Mouse (Mus musculus): ENCODE measurements around the gene Cox6a1. TPM values are rescaled to one million over a fixed set of nuclear protein-coding genes. Genes with fewer than 3 reads are reported as not detected.
"Not testable (repeated sequence)": the region's sequence is repeated elsewhere in the genome, so short reads cannot be mapped to it uniquely, and the experiment has no call there.

Cox6a1 gene
- polyA plus RNA-seq, 1 experiment from 2014 or later = 787 TPM

- H3K27ac ChIP-seq = no peak overlapping the region
- no peaks in the 10 kb centered on the region for H3K36me3 ChIP-seq (replicated peaks)
- no peaks in the 10 kb centered on the region for H3K9me3 ChIP-seq
- WGBS = 40% methylated on average over 5 of the region's 5 CpGs
- H3K4me1 ChIP-seq = peaks cover 35% of the 10 kb centered on the region
- H3K4me3 ChIP-seq = no peak overlapping the region
- no peak for DNase-seq (ENCODE audit: extremely low spot score, low spot score)
- peaks cover 15% of the 10 kb centered on the region for H3K27me3 ChIP-seq (ENCODE audit: poor library complexity, severe bottlenecking)
Observed at GRCm38 (mm10) chr5:115313668-115313943, 35.2 kb downstream of the Cox6a1 start.

- 0 out of 2 replicates have a peak overlapping the region, but pooled peaks have one; percentile 16 for H3K27ac ChIP-seq
- no peak overlapping the region for H3K4me3 ChIP-seq
- 79% methylated on average over 10 of the region's 10 CpGs for WGBS
- no peak for DNase-seq (ENCODE audit: extremely low spot score, low spot score)
- H3K4me1 ChIP-seq = peaks cover 30% of the 10 kb centered on the region
- H3K27me3 ChIP-seq (ENCODE audit: poor library complexity, severe bottlenecking) = peaks cover 9% of the 10 kb centered on the region; the same call in 1 of the 2 replicates
- H3K9me3 ChIP-seq = no peaks in the 10 kb centered on the region
- H3K36me3 ChIP-seq (replicated peaks) = no peaks in the 10 kb centered on the region
Observed at GRCm38 (mm10) chr5:115312816-115313667, 35.7 kb downstream of the Cox6a1 start.

GRCm38 (mm10) chr5:115312354-115312753 lies 36.4 kb downstream of the Cox6a1 start:
- H3K9me3 ChIP-seq = no peaks in the 10 kb centered on the region
- 86% methylated on average over 4 of the region's 4 CpGs for WGBS
- DNase-seq (ENCODE audit: extremely low spot score, low spot score) = no peak
- no peak overlapping the region for H3K4me3 ChIP-seq
- H3K4me1 ChIP-seq = peaks cover 23% of the 10 kb centered on the region
- H3K27me3 ChIP-seq (ENCODE audit: poor library complexity, severe bottlenecking) = peaks cover 6% of the 10 kb centered on the region; the same call in 1 of the 2 replicates
- H3K27ac ChIP-seq = 0 out of 2 replicates have a peak overlapping the region, but pooled peaks have one; percentile 16
- H3K36me3 ChIP-seq (replicated peaks) = no peaks in the 10 kb centered on the region

GRCm38 (mm10) chr5:115302190-115302589 lies 46.6 kb downstream of the Cox6a1 start:
- H3K27ac ChIP-seq; H3K9me3 ChIP-seq; DNase-seq (ENCODE audit: extremely low spot score, low spot score): not testable (repeated sequence)
- H3K4me3 ChIP-seq = peak overlapping the region; percentile 91; the same call in 1 of the 2 replicates
- WGBS = 80% methylated on average over 7 of the region's 7 CpGs
- H3K36me3 ChIP-seq (replicated peaks) = peaks cover 25% of the 10 kb centered on the region
- H3K4me1 ChIP-seq = peaks cover 37% of the 10 kb centered on the region
- peaks cover 13% of the 10 kb centered on the region for H3K27me3 ChIP-seq (ENCODE audit: poor library complexity, severe bottlenecking)

GRCm38 (mm10) chr5:115301615-115302014 lies 47.2 kb downstream of the Cox6a1 start:
- peaks cover 13% of the 10 kb centered on the region for H3K27me3 ChIP-seq (ENCODE audit: poor library complexity, severe bottlenecking)
- DNase-seq (ENCODE audit: extremely low spot score, low spot score) = no peak
- peak overlapping the region; percentile 94 for H3K27ac ChIP-seq
- 32% methylated on average over 13 of the region's 13 CpGs for WGBS
- peaks cover 37% of the 10 kb centered on the region for H3K4me1 ChIP-seq
- H3K36me3 ChIP-seq (replicated peaks) = peaks cover 30% of the 10 kb centered on the region
- H3K9me3 ChIP-seq = no peaks in the 10 kb centered on the region
- peak overlapping the region; percentile 91 for H3K4me3 ChIP-seq

- Histone ChIP-seq H3K36me3 (replicated peaks) (peaks cover 37% of the 10 kb centered on the region), H3K27me3 (ENCODE audit: poor library complexity, severe bottlenecking) (peaks cover 13% of the 10 kb centered on the region), H3K9me3 (no peaks in the 10 kb centered on the region), H3K4me3 (peak within 1 kb of the TSS; percentile 91), H3K4me1 (peaks cover 37% of the 10 kb centered on the region), H3K27ac (peak within 1 kb of the TSS; percentile 94)
- peak; percentile 99 for DNase-seq (ENCODE audit: extremely low spot score, low spot score)
- 1% methylated on average over 65 of the region's 66 CpGs for WGBS
Observed at GRCm38 (mm10) chr5:115300792-115301614, 47.8 kb downstream of the Cox6a1 start, which contains the start of gene Dynll1. Dynll1 (minus strand) TSS chr5:115300999.

GRCm38 (mm10) chr5:115300035-115300744 lies 48.6 kb downstream of the Cox6a1 start:
- peak overlapping the region; percentile 94 for H3K27ac ChIP-seq
- H3K4me1 ChIP-seq = peaks cover 37% of the 10 kb centered on the region
- DNase-seq (ENCODE audit: extremely low spot score, low spot score) = peak; percentile 64
- H3K27me3 ChIP-seq (ENCODE audit: poor library complexity, severe bottlenecking) = peaks cover 13% of the 10 kb centered on the region
- peak overlapping the region; percentile 91 for H3K4me3 ChIP-seq
- WGBS = 2% methylated on average over 46 of the region's 46 CpGs
- peaks cover 45% of the 10 kb centered on the region for H3K36me3 ChIP-seq (replicated peaks)
- no peaks in the 10 kb centered on the region for H3K9me3 ChIP-seq

GRCm38 (mm10) chr5:115296347-115296746 lies 52.4 kb downstream of the Cox6a1 start:
- H3K36me3 ChIP-seq (replicated peaks) = peaks cover 83% of the 10 kb centered on the region
- DNase-seq (ENCODE audit: extremely low spot score, low spot score) = no peak
- H3K4me1 ChIP-seq = peaks cover 23% of the 10 kb centered on the region
- no peak overlapping the region for H3K4me3 ChIP-seq
- no peaks in the 10 kb centered on the region for H3K9me3 ChIP-seq
- WGBS = 88% methylated on average over 10 of the region's 10 CpGs
- no peaks in the 10 kb centered on the region for H3K27me3 ChIP-seq (ENCODE audit: poor library complexity, severe bottlenecking)
- H3K27ac ChIP-seq = no peak overlapping the region

Other genes starting within 250 kb of the Cox6a1 start
- 59.9 and 66.9 TPM in 2 replicates for gene Acads, start 229.6 kb downstream of the Cox6a1 start, polyA plus RNA-seq (2016; fragmentation: Nextera tagmentation; extraction: Ambion mirVana)
- 75.4 and 77.6 TPM in 2 replicates for gene Unc119b, start 214.0 kb downstream of the Cox6a1 start, polyA plus RNA-seq (2016; fragmentation: Nextera tagmentation; extraction: Ambion mirVana)
- 64.2 and 67.3 TPM in 2 replicates for gene Mlec, start 190.8 kb downstream of the Cox6a1 start, polyA plus RNA-seq (2016; fragmentation: Nextera tagmentation; extraction: Ambion mirVana)
- gene Cabp1, start 154.6 kb downstream of the Cox6a1 start, polyA plus RNA-seq (2016; fragmentation: Nextera tagmentation; extraction: Ambion mirVana) = 0.31 and 0.43 TPM in 2 replicates
- 116 and 119 TPM in 2 replicates for gene Pop5, start 113.1 kb downstream of the Cox6a1 start, polyA plus RNA-seq (2016; fragmentation: Nextera tagmentation; extraction: Ambion mirVana)
- 119 and 132 TPM in 2 replicates for gene Rnf10, start 76.1 kb downstream of the Cox6a1 start, polyA plus RNA-seq (2016; fragmentation: Nextera tagmentation; extraction: Ambion mirVana)
- gene Coq5, start 69.3 kb downstream of the Cox6a1 start, polyA plus RNA-seq (2016; fragmentation: Nextera tagmentation; extraction: Ambion mirVana) = 58.7 and 58.8 TPM in 2 replicates
- 1,650 and 1,695 TPM in 2 replicates for gene Dynll1, start 48.0 kb downstream of the Cox6a1 start, polyA plus RNA-seq (2016; fragmentation: Nextera tagmentation; extraction: Ambion mirVana)
- gene Srsf9, start 21.8 kb downstream of the Cox6a1 start, polyA plus RNA-seq (2016; fragmentation: Nextera tagmentation; extraction: Ambion mirVana) = 399 and 417 TPM in 2 replicates
- 37.6 and 40.2 TPM in 2 replicates for gene Gatc, start 7.8 kb downstream of the Cox6a1 start, polyA plus RNA-seq (2016; fragmentation: Nextera tagmentation; extraction: Ambion mirVana)
- 56.6 and 57.7 TPM in 2 replicates for gene Triap1, start 7.8 kb downstream of the Cox6a1 start, polyA plus RNA-seq (2016; fragmentation: Nextera tagmentation; extraction: Ambion mirVana)
- gene Msi1, start 80.6 kb upstream of the Cox6a1 start, polyA plus RNA-seq (2016; fragmentation: Nextera tagmentation; extraction: Ambion mirVana) = 142 and 158 TPM in 2 replicates
- not detected in 2 replicates for gene Pla2g1b, start 117.3 kb upstream of the Cox6a1 start, polyA plus RNA-seq (2016; fragmentation: Nextera tagmentation; extraction: Ambion mirVana)
- gene Sirt4, start 135.7 kb upstream of the Cox6a1 start, polyA plus RNA-seq (2016; fragmentation: Nextera tagmentation; extraction: Ambion mirVana) = 13.1 and 13.9 TPM in 2 replicates
- 34.3 and 35.8 TPM in 2 replicates for gene Pxn, start 157.7 kb upstream of the Cox6a1 start, polyA plus RNA-seq (2016; fragmentation: Nextera tagmentation; extraction: Ambion mirVana)
- 1,454 and 1,463 TPM in 2 replicates for gene Rplp0, start 210.5 kb upstream of the Cox6a1 start, polyA plus RNA-seq (2016; fragmentation: Nextera tagmentation; extraction: Ambion mirVana)
- 64.9 and 66.1 TPM in 2 replicates for gene Gcn1l1, start 216.3 kb upstream of the Cox6a1 start, polyA plus RNA-seq (2016; fragmentation: Nextera tagmentation; extraction: Ambion mirVana)